Mouse (Mus musculus) embryonic facial prominence, embryonic 15.5 days (tissue): Measurements from ENCODE around the gene Il2. TPM values are rescaled to one million over a fixed set of nuclear protein-coding genes. Genes with fewer than 3 reads are reported as not detected.

ENCODE experiments used
- ATAC-seq: fragments of 200-750 bp; cut with Nextera tagmentation; 2 replicates; pipeline ENCODE4 v1.8.0; 2017; ENCODE audit warnings: low read depth, moderate TSS enrichment; ENCODE audit not compliant: insufficient number of reproducible peaks, low FRiP score, low TSS enrichment
- H3K27ac ChIP-seq: fragments of 300-500 bp; sonication (generic); replicated peaks from 2 replicates; pipeline ENCODE4 v1.5.1; 2015; ENCODE audit warnings: mild to moderate bottlenecking, inconsistent platforms
- H3K27me3 ChIP-seq: fragments of 300-500 bp; sonication (generic); 2 replicates; pipeline ENCODE4 v1.6.1; 2015; ENCODE audit warnings: inconsistent platforms
- H3K36me3 ChIP-seq: fragments of 300-500 bp; sonication (generic); 2 replicates; pipeline ENCODE4 v1.6.1; 2015; ENCODE audit warnings: mild to moderate bottlenecking, inconsistent platforms
- H3K4me1 ChIP-seq: fragments of 300-500 bp; sonication (generic); 2 replicates; pipeline ENCODE4 v1.6.1; 2015; ENCODE audit warnings: inconsistent platforms
- H3K4me2 ChIP-seq: fragments of 300-500 bp; sonication (generic); replicated peaks from 2 replicates; pipeline ENCODE4 v1.6.1; 2015; ENCODE audit warnings: mild to moderate bottlenecking, inconsistent platforms
- H3K4me3 ChIP-seq: fragments of 300-500 bp; sonication (generic); replicated peaks from 2 replicates; pipeline ENCODE4 v1.5.1; 2015; ENCODE audit warnings: mild to moderate bottlenecking, inconsistent platforms
- H3K9ac ChIP-seq: fragments of 300-500 bp; sonication (generic); 2 replicates; pipeline ENCODE4 v1.6.1; 2015; ENCODE audit warnings: inconsistent platforms
- H3K9me3 ChIP-seq: fragments of 300-500 bp; sonication (generic); replicated peaks from 2 replicates; pipeline ENCODE4 v1.6.1; 2016; ENCODE audit warnings: inconsistent platforms
- WGBS: fragments of 180-500 bp; shearing (Covaris S2); methylation state at CpG from one replicate; pipeline ENCODE4 v1.1.7; 2015; 5-methylcytosine and 5-hydroxymethylcytosine counted together
- polyA plus RNA-seq: library from polyadenylated mRNA; unstranded; fragments of >200 nt; fragmentation: Nextera tagmentation; extraction: Ambion mirVana; gene quantifications from 2 replicates; pipeline ENCODE4 v1.2.1, GENCODE M21; 2015

The Il2 gene
- polyA plus RNA-seq, 1 experiment from 2014 or later, result 0.44 TPM

- ATAC-seq, result no peak
Measured at GRCm38 (mm10) chr3:37144979-37145378, 19.2 kb upstream of the Il2 start.

DNA sequence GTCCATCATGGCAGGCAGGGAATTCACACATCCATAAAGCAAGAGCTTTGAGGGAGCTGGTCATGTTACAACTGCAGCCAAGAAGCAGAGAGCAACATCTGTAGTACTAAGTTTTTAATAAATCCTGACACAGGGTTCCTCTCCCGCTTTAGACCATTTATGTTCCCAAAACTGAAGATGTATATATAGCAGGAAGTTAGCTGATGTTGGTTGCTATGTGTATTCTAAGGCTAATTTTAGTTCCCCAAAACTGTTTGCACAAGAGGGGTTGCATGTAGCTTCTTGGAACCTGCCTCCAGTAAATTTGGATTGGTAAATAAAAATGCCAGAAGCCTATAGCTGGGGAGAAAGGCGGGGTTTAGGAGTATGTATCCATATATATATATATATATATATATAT, 16.1 kb upstream of the Il2 start:
- ATAC-seq, result no peak
- Histone ChIP-seq H3K27me3 (no peaks in the 10 kb centered on the region), H3K4me3 (no peak overlapping the region), H3K9me3 (no peaks in the 10 kb centered on the region), H3K4me2 (no peak overlapping the region), H3K4me1 (no peaks in the 10 kb centered on the region), H3K36me3 (no peaks in the 10 kb centered on the region), H3K9ac (no peak overlapping the region), H3K27ac (no peak overlapping the region)
- WGBS, result 81% methylated on average over 2 of the region's 2 CpGs

More at GRCm38 (mm10) chr3:37144979-37145378, 19.2 kb upstream of the Il2 start:
- WGBS, result 57% methylated on average over 1 of the region's 1 CpGs
- Histone ChIP-seq H3K36me3 (no peaks in the 10 kb centered on the region), H3K4me1 (no peaks in the 10 kb centered on the region), H3K4me3 (no peak overlapping the region), H3K27ac (no peak overlapping the region), H3K9ac (no peak overlapping the region), H3K9me3 (no peaks in the 10 kb centered on the region), H3K27me3 (no peaks in the 10 kb centered on the region), H3K4me2 (no peak overlapping the region)

DNA sequence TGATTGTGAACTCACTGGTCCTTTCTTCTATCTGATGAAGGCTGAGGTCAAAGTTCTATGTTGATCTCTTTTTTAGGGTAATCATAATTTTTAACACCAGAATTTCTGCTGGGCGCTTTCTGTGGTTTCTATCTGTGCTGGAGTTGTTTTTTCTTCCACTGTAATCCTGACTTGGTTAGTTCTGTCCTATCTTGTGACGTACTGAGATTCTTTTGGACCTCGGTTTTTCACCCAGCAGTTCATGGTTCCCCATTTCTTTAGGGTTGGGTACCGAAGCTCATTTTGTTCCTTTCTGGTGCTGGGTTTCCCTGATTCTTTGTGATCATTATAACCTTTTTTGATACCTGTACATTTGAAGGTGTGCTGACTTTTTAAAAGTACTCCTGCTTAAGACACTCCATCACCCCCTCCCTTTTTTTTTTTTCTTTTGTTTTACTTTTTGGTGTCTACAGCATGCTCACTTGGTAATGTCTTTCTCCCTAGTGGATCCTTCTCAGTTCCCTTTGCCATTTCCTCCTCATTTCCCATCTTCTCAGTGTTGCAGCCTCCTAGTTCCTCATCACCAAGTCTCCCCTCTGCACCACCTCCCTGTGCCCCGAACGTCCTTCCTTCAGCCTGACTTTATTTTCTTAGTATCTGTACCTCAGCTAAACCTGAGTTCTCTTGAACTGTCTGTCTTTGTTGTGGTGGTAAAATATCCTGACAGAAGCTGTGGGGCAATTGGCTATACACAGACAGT, 14.6 kb upstream of the Il2 start:
- Histone ChIP-seq H3K4me1 (no peaks in the 10 kb centered on the region), H3K4me3 (no peak overlapping the region), H3K4me2 (no peak overlapping the region), H3K9me3 (no peaks in the 10 kb centered on the region), H3K9ac (no peak overlapping the region), H3K27me3 (no peaks in the 10 kb centered on the region), H3K36me3 (no peaks in the 10 kb centered on the region), H3K27ac (no peak overlapping the region)
- no peak for ATAC-seq
- 84% methylated on average over 6 of the region's 6 CpGs for WGBS

GRCm38 (mm10) chr3:37139192-37139591, 13.4 kb upstream of the Il2 start:
- WGBS, result 80% methylated on average over 3 of the region's 3 CpGs
- H3K4me2 ChIP-seq, result no peak overlapping the region

GRCm38 (mm10) chr3:37137231-37137630, 11.5 kb upstream of the Il2 start:
- WGBS, result 67% methylated on average over 4 of the region's 4 CpGs
- Histone ChIP-seq H3K27ac (no peak overlapping the region), H3K36me3 (no peaks in the 10 kb centered on the region), H3K4me3 (no peak overlapping the region), H3K27me3 (no peaks in the 10 kb centered on the region), H3K4me2 (no peak overlapping the region), H3K9ac (no peak overlapping the region), H3K4me1 (no peaks in the 10 kb centered on the region), H3K9me3 (no peaks in the 10 kb centered on the region)
- ATAC-seq, result no peak

More at GRCm38 (mm10) chr3:37139192-37139591, 13.4 kb upstream of the Il2 start:
- H3K4me3 ChIP-seq, result no peak overlapping the region
- no peak for ATAC-seq
- no peaks in the 10 kb centered on the region for H3K9me3 ChIP-seq
- H3K4me1 ChIP-seq, result no peaks in the 10 kb centered on the region
- no peaks in the 10 kb centered on the region for H3K36me3 ChIP-seq
- no peak overlapping the region for H3K9ac ChIP-seq
- no peak overlapping the region for H3K27ac ChIP-seq
- H3K27me3 ChIP-seq, result no peaks in the 10 kb centered on the region

DNA sequence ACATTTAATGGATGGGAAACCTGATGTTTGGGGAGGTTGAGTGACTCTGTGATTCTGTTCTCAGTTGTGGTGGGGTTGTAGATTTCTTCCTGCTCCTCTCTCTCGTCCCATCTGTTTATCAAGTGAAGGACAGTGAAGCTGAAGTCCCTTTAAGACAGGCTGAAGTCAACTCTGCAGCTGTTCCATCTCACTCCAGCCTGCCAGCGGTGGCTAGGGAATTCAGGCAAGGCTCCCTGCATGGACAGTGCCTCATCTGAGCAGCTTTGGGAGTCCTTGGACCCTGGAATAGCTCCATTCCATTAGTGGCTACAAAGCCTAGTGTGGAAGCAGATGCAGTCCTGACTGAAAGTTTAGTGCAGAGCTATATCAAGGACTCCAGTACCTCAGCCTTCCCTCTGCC, 3.3 kb upstream of the Il2 start:
- no peaks in the 10 kb centered on the region for H3K36me3 ChIP-seq
- no peaks in the 10 kb centered on the region for H3K9me3 ChIP-seq
- no peak for ATAC-seq
- H3K4me3 ChIP-seq, result no peak overlapping the region
- peaks cover 9% of the 10 kb centered on the region for H3K4me1 ChIP-seq
- no peak overlapping the region for H3K9ac ChIP-seq
- no peaks in the 10 kb centered on the region for H3K27me3 ChIP-seq
- H3K4me2 ChIP-seq, result no peak overlapping the region
- 59% methylated on average over 2 of the region's 2 CpGs for WGBS
- peak overlapping the region; percentile 36; the same call in 1 of the 2 replicates for H3K27ac ChIP-seq

GRCm38 (mm10) chr3:37128269-37128668, 2.5 kb upstream of the Il2 start:
- Histone ChIP-seq H3K36me3 (no peaks in the 10 kb centered on the region), H3K9ac (no peak overlapping the region), H3K27ac (no peak overlapping the region), H3K27me3 (no peaks in the 10 kb centered on the region), H3K4me3 (no peak overlapping the region), H3K9me3 (no peaks in the 10 kb centered on the region), H3K4me2 (no peak overlapping the region), H3K4me1 (peaks cover 9% of the 10 kb centered on the region)
- WGBS, result 36% methylated on average over 4 of the region's 4 CpGs
- peak; percentile 80 for ATAC-seq

- no peaks in the 10 kb centered on the region for H3K27me3 ChIP-seq
- no peak overlapping the region for H3K27ac ChIP-seq
- no peak overlapping the region for H3K4me3 ChIP-seq
- no peak overlapping the region for H3K4me2 ChIP-seq
- H3K4me1 ChIP-seq, result peaks cover 9% of the 10 kb centered on the region
- no peak overlapping the region for H3K9ac ChIP-seq
- 67% methylated on average over 4 of the region's 4 CpGs for WGBS
- ATAC-seq, result no peak
- no peaks in the 10 kb centered on the region for H3K36me3 ChIP-seq
- no peaks in the 10 kb centered on the region for H3K9me3 ChIP-seq
Measured at GRCm38 (mm10) chr3:37126162-37126561, 403 bp upstream of the Il2 start.

- no peak overlapping the region for H3K27ac ChIP-seq
- no peak for ATAC-seq
- no peak overlapping the region for H3K9ac ChIP-seq
- no peaks in the 10 kb centered on the region for H3K4me1 ChIP-seq
- no peaks in the 10 kb centered on the region for H3K36me3 ChIP-seq
- H3K9me3 ChIP-seq, result no peaks in the 10 kb centered on the region
- H3K4me2 ChIP-seq, result no peak overlapping the region
- no peak overlapping the region for H3K4me3 ChIP-seq
- H3K27me3 ChIP-seq, result no peaks in the 10 kb centered on the region
Measured at GRCm38 (mm10) chr3:37090721-37091120, 35.0 kb downstream of the Il2 start.

DNA sequence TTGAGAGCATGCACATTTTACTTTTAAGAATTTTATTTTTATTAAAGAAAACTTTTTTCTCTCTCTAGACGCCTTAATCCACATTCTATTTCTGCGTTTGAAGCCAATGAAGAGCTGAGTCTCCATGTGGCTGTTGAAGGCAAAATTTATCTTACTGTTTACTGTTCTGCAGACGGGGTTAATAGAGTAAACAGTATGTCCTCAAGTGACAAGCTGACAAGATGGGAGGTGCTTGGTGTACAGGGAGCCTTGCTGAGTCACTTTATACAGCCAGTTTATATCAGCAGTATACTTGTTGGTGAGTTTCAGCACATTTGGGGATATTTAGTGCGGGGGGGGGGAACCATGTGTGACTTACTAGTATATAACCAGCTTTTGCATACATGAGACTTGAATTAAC, 40.9 kb downstream of the Il2 start:
- Histone ChIP-seq H3K27me3 (no peaks in the 10 kb centered on the region), H3K27ac (no peak overlapping the region), H3K9me3 (no peaks in the 10 kb centered on the region), H3K4me2 (no peak overlapping the region), H3K4me3 (no peak overlapping the region), H3K36me3 (no peaks in the 10 kb centered on the region), H3K4me1 (no peaks in the 10 kb centered on the region), H3K9ac (no peak overlapping the region)
- WGBS, result 76% methylated on average over 4 of the region's 4 CpGs
- no peak for ATAC-seq

DNA sequence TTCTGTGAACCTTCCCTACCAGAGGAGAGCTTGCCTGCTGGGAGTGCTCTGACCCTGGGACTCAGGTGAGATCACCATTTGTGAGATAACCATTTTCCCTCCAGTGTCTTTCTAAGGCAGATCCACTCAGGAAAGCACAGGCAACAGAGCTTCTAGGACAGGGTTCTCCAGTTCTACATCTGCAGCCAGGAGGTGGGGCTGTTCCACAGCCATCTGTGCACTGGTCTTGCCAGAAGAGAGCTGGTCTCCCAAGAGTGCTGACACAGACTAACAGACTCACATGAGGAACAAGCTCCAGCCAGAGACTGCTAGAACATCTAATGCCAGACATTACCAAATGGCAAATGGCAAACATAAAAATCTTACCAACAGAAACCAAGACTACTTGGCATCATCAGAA, 52.5 kb downstream of the Il2 start:
- H3K9ac ChIP-seq, result no peak overlapping the region
- H3K27me3 ChIP-seq, result no peaks in the 10 kb centered on the region
- H3K9me3 ChIP-seq, result no peaks in the 10 kb centered on the region
- no peaks in the 10 kb centered on the region for H3K4me1 ChIP-seq
- no peak overlapping the region for H3K4me3 ChIP-seq
- no peaks in the 10 kb centered on the region for H3K36me3 ChIP-seq
- no peak for ATAC-seq
- H3K27ac ChIP-seq, result no peak overlapping the region
- H3K4me2 ChIP-seq, result no peak overlapping the region
